Mouse (Mus musculus): ENCODE measurements around the gene Aplp2. TPM values are rescaled to one million over a fixed set of nuclear protein-coding genes. Genes with fewer than 3 reads are reported as not detected.

Aplp2 gene
- total RNA-seq, 2 experiments from 2014 or later: 318 to 322 TPM

DNA sequence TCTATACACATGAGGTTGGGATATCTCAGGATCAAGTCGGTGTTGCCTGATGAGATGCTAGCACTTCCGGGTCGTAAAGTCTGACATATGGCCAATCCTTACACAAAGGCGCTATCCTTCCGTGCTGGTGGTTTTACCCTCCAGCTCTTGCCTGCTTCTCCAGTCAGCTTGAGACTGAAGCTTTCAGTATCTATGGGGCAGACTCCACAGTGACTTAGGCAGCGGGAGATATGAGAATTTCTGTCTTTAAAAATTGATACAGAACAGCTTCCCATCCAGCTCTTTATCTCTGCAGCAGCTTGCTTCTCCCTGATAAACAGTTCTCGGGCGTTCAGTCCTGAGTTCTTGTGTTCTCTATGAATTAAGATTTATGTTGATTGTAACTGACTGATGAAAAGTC is 14.9 kb upstream of the Aplp2 start:
- DNase-seq: no peak

DNA sequence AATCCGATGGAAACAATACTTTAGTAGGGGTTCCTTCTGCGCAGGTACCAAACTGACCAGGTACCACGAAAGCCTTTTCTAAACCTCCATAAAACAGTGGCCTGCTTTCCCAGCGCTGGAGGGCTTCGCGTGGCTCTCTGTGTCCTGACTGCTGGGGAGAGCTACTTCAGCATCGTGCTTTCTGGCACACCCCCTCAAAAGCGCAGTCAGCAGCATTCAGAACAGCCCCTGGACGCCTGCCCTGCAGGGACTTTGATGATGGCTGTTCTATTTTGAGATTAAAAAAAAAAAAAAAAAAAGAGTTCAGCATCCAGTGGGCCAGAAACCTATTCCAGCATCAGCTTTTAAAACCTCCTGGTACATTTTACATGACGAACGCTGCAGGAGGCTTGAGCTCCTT is 14.2 kb upstream of the Aplp2 start:
- peak; percentile 61 for DNase-seq

GRCm38 (mm10) chr9:31223475-31223874 is 11.9 kb upstream of the Aplp2 start:
- DNase-seq: no peak

GRCm38 (mm10) chr9:31221170-31221569 is 9.6 kb upstream of the Aplp2 start:
- peak; percentile 37 to 43 for DNase-seq

DNA sequence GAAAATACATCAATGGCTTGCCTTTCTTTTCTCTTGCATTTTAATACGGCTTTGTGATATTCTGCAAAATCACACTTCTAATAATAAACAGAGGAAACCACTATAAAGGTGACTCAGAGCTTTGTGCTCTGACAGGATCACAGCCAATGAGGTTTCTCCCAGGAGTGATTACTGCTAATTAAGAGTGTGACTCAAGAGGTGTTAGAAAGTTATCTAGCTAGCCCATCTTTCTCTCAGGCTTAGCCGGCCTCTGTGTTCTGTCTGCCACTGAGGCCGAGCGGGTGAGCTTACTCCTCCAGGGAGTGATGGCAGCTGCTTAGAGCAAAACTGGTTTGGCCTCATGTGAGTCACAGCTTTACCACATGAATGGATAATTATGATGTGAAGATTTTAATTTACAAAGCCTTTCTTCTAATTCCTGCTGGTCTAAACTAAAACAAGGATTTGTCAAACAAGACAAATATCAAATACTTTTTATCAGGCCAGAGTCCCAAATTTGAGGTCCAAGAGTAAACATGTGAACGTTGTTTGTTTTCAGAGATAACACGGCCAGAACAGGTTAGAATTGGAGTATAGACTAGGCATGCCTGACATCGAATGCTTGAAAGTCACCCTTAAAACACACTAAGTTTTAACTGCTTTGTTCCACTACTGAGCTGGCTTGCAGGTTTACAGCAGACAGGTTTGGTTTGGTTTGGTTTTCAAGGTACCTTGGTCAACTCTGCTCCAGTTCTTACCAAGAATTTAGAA is 6.2 kb upstream of the Aplp2 start:
- no peak for DNase-seq

GRCm38 (mm10) chr9:31212500-31213008 is 939 bp upstream of the Aplp2 start:
- no peak for DNase-seq

- DNase-seq: peak; percentile 66 to 72
These were observed 596 bp downstream of the Aplp2 start for GRCm38 (mm10) chr9:31210749-31211689.

DNA sequence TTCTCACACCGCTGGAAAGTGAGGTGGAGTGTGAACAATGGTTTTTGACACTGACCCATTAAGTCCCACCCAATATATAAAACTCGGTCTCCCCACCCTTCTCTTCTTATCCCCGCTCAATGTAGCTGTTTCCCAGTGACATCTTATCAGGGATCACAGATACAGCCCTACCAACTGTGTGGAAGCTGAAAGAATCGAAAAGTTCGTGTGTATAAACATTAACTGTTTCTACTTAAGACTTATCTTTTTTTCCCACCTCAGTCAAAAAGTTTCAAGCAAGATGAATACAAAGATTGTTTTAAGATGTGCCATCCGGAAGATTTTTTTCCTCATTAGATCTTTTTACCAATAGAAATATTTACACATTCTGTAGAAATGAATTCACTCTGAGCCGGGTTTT is 1.5 kb downstream of the Aplp2 start:
- no peak for DNase-seq

GRCm38 (mm10) chr9:31209502-31209901 is 2.1 kb downstream of the Aplp2 start:
- no peak for DNase-seq

GRCm38 (mm10) chr9:31207732-31208131 is 3.9 kb downstream of the Aplp2 start:
- peak in 1 of 2 experiments; percentile 30 for DNase-seq

DNA sequence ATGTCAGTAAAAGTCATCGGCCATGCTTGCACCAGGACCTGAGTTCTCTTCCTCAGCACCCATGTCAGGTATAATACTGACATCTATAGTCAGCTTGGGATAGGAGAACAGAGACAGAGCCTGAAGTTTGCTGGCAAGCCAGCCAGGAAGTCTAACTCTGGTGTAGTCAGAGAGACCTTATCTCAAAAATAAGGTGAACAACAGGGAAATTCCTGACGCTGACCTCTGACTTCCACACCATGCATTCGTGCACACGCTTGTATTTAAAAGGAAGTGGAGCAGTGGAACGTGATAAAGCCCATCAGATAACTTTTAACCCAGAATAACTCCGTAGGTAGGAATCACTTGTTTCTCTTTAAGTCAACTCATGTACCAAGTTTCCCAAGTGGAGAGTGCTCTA is 6.9 kb downstream of the Aplp2 start:
- DNase-seq: peak; percentile 46 to 58

DNA sequence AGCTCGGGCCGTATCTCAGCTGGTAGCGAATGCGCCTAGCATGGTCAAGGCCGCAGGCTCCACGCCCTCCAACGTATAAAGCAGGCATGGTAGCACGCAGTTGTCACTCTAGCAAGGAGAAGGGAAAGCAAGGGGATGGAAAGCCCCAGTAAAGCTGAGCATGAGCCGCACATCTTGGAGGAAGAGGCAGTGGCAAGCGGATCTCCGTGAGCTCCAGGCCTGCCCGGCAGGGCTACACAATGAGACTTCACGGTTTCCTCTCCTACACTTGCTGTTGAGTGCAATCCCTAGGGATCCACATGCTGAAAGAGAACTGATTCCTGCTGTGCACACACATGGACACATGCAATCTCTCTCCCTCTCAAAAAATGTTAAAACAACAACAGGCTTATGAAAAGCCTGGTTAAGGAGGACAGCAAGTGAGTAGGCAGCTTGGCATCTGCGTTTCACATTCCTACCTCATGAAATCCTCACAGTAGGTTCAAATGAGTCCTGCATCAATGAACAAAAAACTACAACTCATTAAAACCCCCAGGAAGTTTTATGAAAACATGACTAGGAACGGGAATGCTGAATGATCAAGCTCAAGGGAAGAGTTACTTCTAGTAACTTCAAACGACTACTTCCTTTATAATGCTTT is 7.9 kb downstream of the Aplp2 start:
- peak in 1 of 2 experiments; percentile 36 for DNase-seq

DNA sequence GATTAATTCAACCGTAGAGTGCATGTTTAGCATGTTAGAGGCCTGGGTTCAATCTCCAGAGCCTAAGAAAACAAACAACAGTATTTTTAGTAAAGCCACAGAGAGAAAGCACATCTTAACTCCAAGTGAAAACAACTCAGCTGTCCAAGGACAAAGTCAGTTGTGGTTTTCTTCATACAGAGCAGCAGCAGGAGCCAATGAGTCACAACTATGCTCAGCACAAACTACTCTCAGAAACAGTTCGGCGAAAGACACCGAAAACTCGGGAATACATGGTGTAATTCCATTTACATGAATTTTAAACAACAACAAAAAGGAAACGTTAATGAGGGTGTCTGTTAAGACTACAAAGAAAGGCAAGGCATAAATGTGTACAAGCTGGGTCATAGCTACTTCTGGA is 8.5 kb downstream of the Aplp2 start:
- no peak for DNase-seq

GRCm38 (mm10) chr9:31198614-31199013 is 13.0 kb downstream of the Aplp2 start:
- no peak for DNase-seq

GRCm38 (mm10) chr9:31197782-31198181 is 13.8 kb downstream of the Aplp2 start:
- no peak for DNase-seq

DNA sequence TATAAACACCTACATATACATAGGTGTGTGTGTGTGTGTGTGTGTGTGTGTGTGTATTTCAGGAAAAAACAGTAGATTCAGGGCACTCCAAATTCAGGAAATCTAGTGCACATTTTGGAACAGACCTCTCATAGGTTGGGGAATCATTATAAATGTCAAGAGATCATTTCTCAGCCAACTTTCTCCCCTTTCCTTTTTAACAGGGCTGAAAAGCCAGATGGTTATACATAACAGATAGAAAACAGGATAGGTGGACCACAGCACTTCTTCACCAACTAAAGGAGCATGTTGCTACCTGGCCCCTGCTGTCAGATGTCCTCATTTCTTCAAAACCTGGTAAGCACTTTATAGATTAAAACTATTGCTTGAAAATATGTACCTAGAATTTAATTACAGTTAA is 14.9 kb downstream of the Aplp2 start:
- DNase-seq: no peak

- no peak for DNase-seq
These were observed 16.0 kb downstream of the Aplp2 start for GRCm38 (mm10) chr9:31195573-31195972.

- DNase-seq: no peak
These were observed 19.2 kb downstream of the Aplp2 start for GRCm38 (mm10) chr9:31192378-31192777.

DNA sequence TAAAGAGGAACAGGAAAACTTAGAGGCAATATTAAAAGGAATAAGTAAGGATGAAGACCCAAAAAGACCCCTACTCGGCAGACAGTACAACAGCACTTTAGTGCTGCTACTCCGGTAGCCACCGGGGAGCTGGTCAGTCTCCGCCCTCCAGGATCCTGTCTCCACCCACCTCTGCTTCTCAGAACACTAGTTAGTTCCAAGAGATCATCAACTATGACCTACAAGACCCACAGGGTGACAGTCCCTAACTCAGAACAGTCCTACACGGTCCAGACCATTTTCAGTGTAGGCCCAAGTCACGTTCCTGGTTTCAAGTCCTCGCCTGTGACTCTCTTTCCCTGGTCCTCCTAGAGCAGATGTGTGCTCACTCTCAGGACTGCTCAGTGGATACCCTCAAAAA is 20.1 kb downstream of the Aplp2 start:
- no peak for DNase-seq

DNA sequence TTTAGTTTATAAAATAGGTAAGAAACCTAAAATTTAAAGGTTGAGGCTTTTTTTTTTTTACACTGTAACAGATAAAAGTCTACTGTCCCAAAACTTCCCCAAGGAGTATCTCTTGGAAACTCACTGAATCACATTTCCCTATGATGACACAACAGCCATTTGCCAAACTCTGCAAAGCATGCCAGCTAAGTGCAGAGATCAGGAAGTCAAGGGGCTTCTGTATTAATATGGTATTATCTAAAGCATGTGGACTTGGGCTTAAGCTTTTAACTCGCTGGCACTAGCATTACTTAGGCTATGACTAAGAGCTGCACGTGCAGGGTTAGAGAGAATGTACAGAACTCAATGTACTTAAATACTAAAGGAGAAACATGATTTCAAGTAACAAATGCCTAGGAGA is 22.4 kb downstream of the Aplp2 start:
- DNase-seq: no peak

GRCm38 (mm10) chr9:31184439-31184838 is 27.2 kb downstream of the Aplp2 start:
- no peak for DNase-seq

DNA sequence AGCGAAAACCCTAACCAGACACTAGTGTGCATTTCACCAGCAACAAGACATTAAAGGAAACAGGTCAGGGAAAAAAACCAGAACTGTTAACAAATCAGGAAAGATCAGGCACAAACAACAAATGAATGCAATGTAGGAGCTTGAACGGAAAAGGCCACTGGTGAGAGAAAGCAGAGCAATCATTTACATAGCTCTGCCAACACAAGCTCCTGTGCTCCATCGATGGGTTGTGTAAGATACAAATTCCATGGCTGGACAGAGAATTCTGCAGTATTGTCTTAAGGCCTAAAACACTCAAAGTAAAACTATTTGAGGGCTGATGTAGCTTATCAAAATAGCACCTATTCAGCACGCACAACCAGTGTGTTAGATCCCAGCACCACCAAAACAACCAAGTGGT is 28.6 kb downstream of the Aplp2 start:
- DNase-seq: no peak
